Mouse (Mus musculus) neural tube, embryonic 12.5 days (tissue): ENCODE measurements around the gene Rgl3. TPM values are rescaled to one million over a fixed set of nuclear protein-coding genes. Genes with fewer than 3 reads are reported as not detected.

Experiments
- ATAC-seq: fragments of 200-750 bp; cut with Nextera tagmentation; 2 replicates; pipeline ENCODE4 v1.8.0; 2017; ENCODE audit warnings: low read depth, mild to moderate bottlenecking, moderate TSS enrichment, moderate library complexity; ENCODE audit not compliant: low FRiP score
- H3K27ac ChIP-seq: fragments of 300-500 bp; sonication (generic); 2 replicates; pipeline ENCODE4 v1.5.1; 2016
- H3K27me3 ChIP-seq: fragments of 300-500 bp; sonication (generic); replicated peaks from 2 replicates; pipeline ENCODE4 v1.6.1; 2016; ENCODE audit warnings: mild to moderate bottlenecking
- H3K36me3 ChIP-seq: fragments of 300-500 bp; sonication (generic); 2 replicates; pipeline ENCODE4 v1.6.1; 2016; ENCODE audit warnings: mild to moderate bottlenecking
- H3K4me1 ChIP-seq: fragments of 300-500 bp; sonication (generic); 2 replicates; pipeline ENCODE4 v1.6.1; 2016
- H3K4me2 ChIP-seq: fragments of 300-500 bp; sonication (generic); replicated peaks from 2 replicates; pipeline ENCODE4 v1.6.1; 2016; ENCODE audit warnings: mild to moderate bottlenecking
- H3K4me3 ChIP-seq: fragments of 300-500 bp; sonication (generic); 2 replicates; pipeline ENCODE4 v1.5.1; 2016
- H3K9ac ChIP-seq: fragments of 300-500 bp; sonication (generic); 2 replicates; pipeline ENCODE4 v1.6.1; 2016; ENCODE audit warnings: mild to moderate bottlenecking
- H3K9me3 ChIP-seq: fragments of 300-500 bp; sonication (generic); 2 replicates; pipeline ENCODE4 v1.6.1; 2016; ENCODE audit warnings: mild to moderate bottlenecking
- WGBS: fragments of 180-500 bp; shearing (Covaris S2); methylation state at CpG from one replicate; pipeline ENCODE4 v1.1.7; 2016; 5-methylcytosine and 5-hydroxymethylcytosine counted together
- polyA plus RNA-seq: library from polyadenylated mRNA; unstranded; fragments of >200 nt; fragmentation: Nextera tagmentation; extraction: Ambion mirVana; gene quantifications from 2 replicates; pipeline ENCODE4 v1.2.1, GENCODE M21; 2016

The Rgl3 gene
- polyA plus RNA-seq, 1 experiment from 2014 or later: 2.8 TPM

- peak within 1 kb of the TSS; percentile 65 for H3K4me3 ChIP-seq
- whole genome bisulfite sequencing: 6% methylated on average over 57 of the region's 57 CpGs
- H3K9me3 ChIP-seq: no peaks in the 10 kb centered on the region
- peak within 1 kb of the TSS; percentile 89 for H3K4me2 ChIP-seq
- H3K27me3 ChIP-seq: no peaks in the 10 kb centered on the region
- peak within 1 kb of the TSS; percentile 69 for H3K9ac ChIP-seq
- ATAC-seq: peak; percentile 99
- peak within 1 kb of the TSS; percentile 51; the same call in 1 of the 2 replicates for H3K27ac ChIP-seq
- peaks cover 29% of the 10 kb centered on the region for H3K36me3 ChIP-seq
- peaks cover 26% of the 10 kb centered on the region for H3K4me1 ChIP-seq
Measured at GRCm38 (mm10) chr9:22002194-22003162, 13.2 kb upstream of the Rgl3 start, which contains the start of the genes Ccdc151 and Prkcsh. TSS of gene Ccdc151 (minus strand) at chr9:22002634. TSS of gene Prkcsh (plus strand) at chr9:22002806.

- 84% methylated on average over 4 of the region's 4 CpGs for WGBS
- peak overlapping the region; percentile 74 for H3K4me2 ChIP-seq
- no peak overlapping the region for H3K9ac ChIP-seq
- H3K27ac ChIP-seq: no peak overlapping the region
- H3K27me3 ChIP-seq: no peaks in the 10 kb centered on the region
- no peak for ATAC-seq
- no peak overlapping the region for H3K4me3 ChIP-seq
- H3K4me1 ChIP-seq: peaks cover 26% of the 10 kb centered on the region
- H3K9me3 ChIP-seq: no peaks in the 10 kb centered on the region
- H3K36me3 ChIP-seq: peaks cover 20% of the 10 kb centered on the region
Measured at GRCm38 (mm10) chr9:22001633-22002032, 12.4 kb upstream of the Rgl3 start.

GRCm38 (mm10) chr9:22000296-22000695 is 11.1 kb upstream of the Rgl3 start:
- Histone ChIP-seq H3K27me3 (no peaks in the 10 kb centered on the region), H3K9ac (no peak overlapping the region), H3K4me2 (no peak overlapping the region), H3K36me3 (peaks cover 7% of the 10 kb centered on the region; the same call in 1 of the 2 replicates), H3K9me3 (no peaks in the 10 kb centered on the region), H3K4me3 (no peak overlapping the region), H3K4me1 (peaks cover 26% of the 10 kb centered on the region), H3K27ac (no peak overlapping the region)
- no peak for ATAC-seq
- 89% methylated on average over 6 of the region's 6 CpGs for WGBS

- H3K27ac ChIP-seq: no peak overlapping the region
- H3K36me3 ChIP-seq: no peaks in the 10 kb centered on the region
- H3K9me3 ChIP-seq: no peaks in the 10 kb centered on the region
- no peaks in the 10 kb centered on the region for H3K4me1 ChIP-seq
- no peak for ATAC-seq
- no peak overlapping the region for H3K4me2 ChIP-seq
- no peak overlapping the region for H3K9ac ChIP-seq
- peaks cover 20% of the 10 kb centered on the region for H3K27me3 ChIP-seq
- no peak overlapping the region for H3K4me3 ChIP-seq
- 80% methylated on average over 3 of the region's 3 CpGs for whole genome bisulfite sequencing
Measured at GRCm38 (mm10) chr9:21996178-21996867, 7.1 kb upstream of the Rgl3 start.

- Histone ChIP-seq H3K36me3 (no peaks in the 10 kb centered on the region), H3K27ac (no peak overlapping the region), H3K9ac (no peak overlapping the region), H3K4me1 (peaks cover 22% of the 10 kb centered on the region), H3K4me2 (no peak overlapping the region), H3K4me3 (no peak overlapping the region), H3K27me3 (peaks cover 61% of the 10 kb centered on the region), H3K9me3 (no peaks in the 10 kb centered on the region)
- no peak for ATAC-seq
- WGBS: 74% methylated on average over 4 of the region's 4 CpGs
Measured at GRCm38 (mm10) chr9:21992227-21992626, 3.0 kb upstream of the Rgl3 start.

GRCm38 (mm10) chr9:21988421-21989101 is 685 bp downstream of the Rgl3 start:
- H3K4me2 ChIP-seq: peak overlapping the region; percentile 71
- 2% methylated on average over 32 of the region's 32 CpGs for WGBS
- peaks cover 22% of the 10 kb centered on the region for H3K4me1 ChIP-seq
- peak overlapping the region; percentile 34 for H3K4me3 ChIP-seq
- no peaks in the 10 kb centered on the region for H3K9me3 ChIP-seq
- H3K27ac ChIP-seq: no peak overlapping the region
- 0 out of 2 replicates have a peak, but pooled peaks have one; percentile 33 for ATAC-seq
- H3K36me3 ChIP-seq: no peaks in the 10 kb centered on the region
- H3K27me3 ChIP-seq: peaks cover 73% of the 10 kb centered on the region
- H3K9ac ChIP-seq: peak overlapping the region; percentile 45; the same call in 1 of the 2 replicates

- Histone ChIP-seq H3K4me2 (peak overlapping the region; percentile 71), H3K27me3 (peaks cover 67% of the 10 kb centered on the region), H3K27ac (no peak overlapping the region), H3K9ac (no peak overlapping the region), H3K36me3 (no peaks in the 10 kb centered on the region), H3K4me1 (peaks cover 22% of the 10 kb centered on the region), H3K4me3 (peak overlapping the region; percentile 34; the same call in 1 of the 2 replicates), H3K9me3 (no peaks in the 10 kb centered on the region)
- 7% methylated on average over 36 of the region's 36 CpGs for WGBS
- ATAC-seq: no peak
Measured at GRCm38 (mm10) chr9:21987592-21988342, 1.5 kb downstream of the Rgl3 start.

- Histone ChIP-seq H3K4me2 (no peak overlapping the region), H3K27ac (no peak overlapping the region), H3K9me3 (no peaks in the 10 kb centered on the region), H3K4me3 (no peak overlapping the region), H3K9ac (no peak overlapping the region), H3K36me3 (no peaks in the 10 kb centered on the region), H3K4me1 (peaks cover 11% of the 10 kb centered on the region), H3K27me3 (peaks cover 29% of the 10 kb centered on the region)
- ATAC-seq: no peak
- 29% methylated on average over 3 of the region's 3 CpGs for WGBS
Measured at GRCm38 (mm10) chr9:21983911-21984310, 5.3 kb downstream of the Rgl3 start.

- H3K27me3 ChIP-seq: no peaks in the 10 kb centered on the region
Measured at GRCm38 (mm10) chr9:21978398-21979128, 10.7 kb downstream of the Rgl3 start.

GRCm38 (mm10) chr9:21977972-21978371 is 11.3 kb downstream of the Rgl3 start:
- no peak overlapping the region for H3K4me3 ChIP-seq
- WGBS: 27% methylated on average over 2 of the region's 2 CpGs
- no peaks in the 10 kb centered on the region for H3K36me3 ChIP-seq
- H3K27ac ChIP-seq: no peak overlapping the region
- H3K9me3 ChIP-seq: no peaks in the 10 kb centered on the region
- no peak overlapping the region for H3K9ac ChIP-seq
- H3K4me1 ChIP-seq: no peaks in the 10 kb centered on the region
- H3K4me2 ChIP-seq: no peak overlapping the region
- ATAC-seq: no peak
- H3K27me3 ChIP-seq: no peaks in the 10 kb centered on the region

More at GRCm38 (mm10) chr9:21978398-21979128, 10.7 kb downstream of the Rgl3 start:
- Histone ChIP-seq H3K9me3 (no peaks in the 10 kb centered on the region), H3K4me3 (no peak overlapping the region), H3K27ac (no peak overlapping the region), H3K4me2 (no peak overlapping the region), H3K36me3 (no peaks in the 10 kb centered on the region), H3K4me1 (no peaks in the 10 kb centered on the region), H3K9ac (no peak overlapping the region)
- no peak for ATAC-seq
- WGBS: 97% methylated on average over 4 of the region's 4 CpGs

GRCm38 (mm10) chr9:21977331-21977730 is 11.9 kb downstream of the Rgl3 start:
- Histone ChIP-seq H3K27ac (no peak overlapping the region), H3K36me3 (no peaks in the 10 kb centered on the region), H3K4me3 (no peak overlapping the region), H3K9me3 (no peaks in the 10 kb centered on the region), H3K4me1 (no peaks in the 10 kb centered on the region), H3K4me2 (no peak overlapping the region), H3K9ac (no peak overlapping the region), H3K27me3 (no peaks in the 10 kb centered on the region)
- no peak for ATAC-seq
- WGBS: 90% methylated on average over 5 of the region's 5 CpGs
